In genomic region chr13:76304637-76305122, GRCm38 (mm10) we compare ENCODE assay signal across 11 mouse cellular contexts. TPM values are rescaled to one million over a fixed set of nuclear protein-coding genes. Genes with fewer than 3 reads are reported as not detected.
DNase-seq lines count a peak whose midpoint lies in the region; ATAC-seq and TF ChIP-seq lines count a peak whose summit lies in the region.
"Had no signal": no experiment of that assay in that cellular context is flagged by ENCODE, and none has a peak within 500 bp of the region (broad histone marks: within the 10 kb centered on the region; RNA-seq: fewer than 3 reads in every experiment).

Gene Fam81b (minus strand): TSS chr13:76305072.

- no peak within 1 kb of the TSS for H3K9ac ChIP-seq in intestine, postnatal 0 days (ENCODE audit: low read depth, low read length)
- H3K9ac ChIP-seq in intestine, embryonic 16.5 days (ENCODE audit: low read depth, low read length): no peak within 1 kb of the TSS
- H3K9ac ChIP-seq: midbrain, embryonic 13.5 days had no signal

- intact Hi-C loops in heart, postnatal 36 days (cut with DNase I): loop anchor here (5.0 kb wide), 1 partner anchor 87 kb away; no protein-coding TSS in a partner anchor

- peak; percentile 59 for TF ChIP-seq CTCF in intestine, postnatal 0 days (IDR thresholded peaks at IDR 0.05; ENCODE audit: low read depth)

- no peak for ATAC-seq in intestine, postnatal 0 days
- ATAC-seq in intestine, embryonic 16.5 days: no peak
- peak; percentile 87 for ATAC-seq in common myeloid progenitor, adult 5-6 weeks (replicated peaks; ENCODE audit: low read depth, poor library complexity, severe bottlenecking)
- ATAC-seq: midbrain, embryonic 13.5 days had no signal

- DNase-seq in thymus, postnatal 0 days (ENCODE audit: low spot score): peak; percentile 4
- no peak for DNase-seq in thymus, postnatal 36 days
- no peak for DNase-seq in right cerebral cortex, postnatal 10 days (ENCODE audit: low spot score in 2 of 2)
- no peak for DNase-seq in heart, postnatal 36 days
- DNase-seq in right cerebral cortex, postnatal 4 days: no peak
- DNase-seq: adrenal gland, postnatal 25 days had no signal

- no peak within 1 kb of the TSS for H3K4me2 ChIP-seq in intestine, postnatal 0 days (replicated peaks; ENCODE audit: low read depth)
- no peak within 1 kb of the TSS for H3K4me2 ChIP-seq in intestine, embryonic 16.5 days (ENCODE audit: low read depth, low read length)
- H3K4me2 ChIP-seq: midbrain, embryonic 13.5 days had no signal

- 38% methylated on average over 7 of the region's 7 CpGs for WGBS in intestine, postnatal 0 days
- 38% methylated on average over 7 of the region's 7 CpGs for WGBS in intestine, embryonic 16.5 days

- H3K4me3 ChIP-seq in intestine, postnatal 0 days (ENCODE audit: low read depth, low read length): no peak within 1 kb of the TSS
- H3K4me3 ChIP-seq in intestine, embryonic 16.5 days (ENCODE audit: low read length): no peak within 1 kb of the TSS
- H3K4me3 ChIP-seq: midbrain, embryonic 13.5 days had no signal

- H3K27ac ChIP-seq in intestine, postnatal 0 days (ENCODE audit: low read depth, low read length): no peak within 1 kb of the TSS
- H3K27ac ChIP-seq in intestine, embryonic 16.5 days (ENCODE audit: low read length): no peak within 1 kb of the TSS
- H3K27ac ChIP-seq: midbrain, embryonic 13.5 days had no signal

- H3K27me3 ChIP-seq in intestine, postnatal 0 days (replicated peaks; ENCODE audit: control insufficient read depth, insufficient read depth, low read length): no peaks in the 10 kb centered on the region
- no peaks in the 10 kb centered on the region for H3K27me3 ChIP-seq in intestine, embryonic 16.5 days (replicated peaks; ENCODE audit: control insufficient read depth, insufficient read depth, low read length)
- H3K27me3 ChIP-seq: midbrain, embryonic 13.5 days had no signal

- no peaks in the 10 kb centered on the region for H3K9me3 ChIP-seq in intestine, postnatal 0 days (ENCODE audit: control insufficient read depth)
- no peaks in the 10 kb centered on the region for H3K9me3 ChIP-seq in intestine, embryonic 16.5 days (ENCODE audit: control insufficient read depth, low read length)
- H3K9me3 ChIP-seq: midbrain, embryonic 13.5 days had no signal

- no peaks in the 10 kb centered on the region for H3K4me1 ChIP-seq in intestine, postnatal 0 days (replicated peaks; ENCODE audit: control insufficient read depth, insufficient read depth, low read length)
- no peaks in the 10 kb centered on the region for H3K4me1 ChIP-seq in intestine, embryonic 16.5 days (ENCODE audit: control insufficient read depth, insufficient read depth, low read length)
- H3K4me1 ChIP-seq: midbrain, embryonic 13.5 days had no signal

- H3K36me3 ChIP-seq in intestine, postnatal 0 days (ENCODE audit: control insufficient read depth, insufficient read depth): no peaks in the 10 kb centered on the region
- H3K36me3 ChIP-seq in intestine, embryonic 16.5 days (ENCODE audit: control insufficient read depth, insufficient read depth, low read length): no peaks in the 10 kb centered on the region
- H3K36me3 ChIP-seq: midbrain, embryonic 13.5 days had no signal

RNA-seq across cellular contexts. Expression of gene Fam81b, which starts in this region (rescaled TPM):
- not detected in 2 replicates for polyA plus RNA-seq in intestine, postnatal 0 days (2015; fragmentation: Nextera tagmentation; extraction: Ambion mirVana)
- not detected in 2 replicates for polyA plus RNA-seq in intestine, embryonic 16.5 days (2015; fragmentation: Nextera tagmentation; extraction: Ambion mirVana)
- 0.09 TPM in 2 replicates for polyA plus RNA-seq in thymus, postnatal 0 days (2015; fragmentation: Nextera tagmentation; extraction: Ambion mirVana)
- total RNA-seq in common myeloid progenitor, adult 5-6 weeks (2017): not detected in 2 replicates
- total RNA-seq in heart, postnatal 36 days (2021): not detected
- total RNA-seq: adrenal gland, postnatal 25 days had no signal
- polyA plus RNA-seq: kidney, embryonic 16.5 days had no signal

Comparison
In these comparisons a context has a peak if more than half of its experiments do, and no peak if none do; other contexts are left out.
1. Peak in DNase-seq in thymus, postnatal 0 days; RNA of the gene not detected or under 1 TPM.
2. Peak in ATAC-seq in common myeloid progenitor, adult 5-6 weeks; RNA of the gene not detected or under 1 TPM.